Mouse (Mus musculus) MEL (cell line): ENCODE data around the gene Rac1. TPM values are rescaled to one million over a fixed set of nuclear protein-coding genes. Genes with fewer than 3 reads are reported as not detected.

Source experiments
- DNase-seq: peaks from one replicate; pipeline ENCODE4 v3.0.0; 2011; ENCODE audit warnings: low read depth, low spot score
- H3K27ac ChIP-seq: 2 replicates; pipeline ENCODE4 v1.5.1; 2012; ENCODE audit warnings: low read depth, mild to moderate bottlenecking, control low read depth, low read length, moderate library complexity; ENCODE audit not compliant: control insufficient read depth
- H3K27me3 ChIP-seq, 2 experiments: fragments of 150-350 bp in 1 of 2; sonication (generic) in 1 of 2; 2 replicates each; pipeline ENCODE4 v1.6.1; 2012; ENCODE audit warnings: low read length in 2 of 2, mild to moderate bottlenecking in 2 of 2, improper control_type of control experiment in 1 of 2, moderate library complexity in 1 of 2; ENCODE audit not compliant: insufficient read depth in 2 of 2, control insufficient read depth in 1 of 2
- H3K36me3 ChIP-seq, 2 experiments: 2 replicates each; pipeline ENCODE4 v1.6.1; 2012 to 2014; ENCODE audit warnings: low read length in 2 of 2, improper control_type of control experiment in 1 of 2, inconsistent platforms in 1 of 2, mild to moderate bottlenecking in 1 of 2; ENCODE audit not compliant: insufficient read depth in 2 of 2, control insufficient read depth in 1 of 2
- H3K4me1 ChIP-seq, 2 experiments: fragments of 150-350 bp in 1 of 2; sonication (generic) in 1 of 2; 2 replicates each; pipeline ENCODE4 v1.6.1; 2012; ENCODE audit warnings: low read length in 2 of 2, improper control_type of control experiment in 1 of 2, mild to moderate bottlenecking in 1 of 2; ENCODE audit not compliant: insufficient read depth in 2 of 2, control insufficient read depth in 1 of 2
- H3K4me3 ChIP-seq, 2 experiments: fragments of 150-350 bp in 1 of 2; sonication (generic) in 1 of 2; 2 replicates each; pipeline ENCODE4 v1.5.1; 2012; ENCODE audit warnings: low read depth in 2 of 2, low read length in 2 of 2, mild to moderate bottlenecking in 2 of 2, moderate library complexity in 2 of 2, control low read depth in 1 of 2, improper control_type of control experiment in 1 of 2; ENCODE audit not compliant: control insufficient read depth in 1 of 2, insufficient read depth in 1 of 2
- H3K79me2 ChIP-seq: 2 replicates; pipeline ENCODE4 v1.6.1; 2012; ENCODE audit warnings: mild to moderate bottlenecking, low read length, moderate library complexity; ENCODE audit not compliant: control insufficient read depth, poor library complexity, insufficient read depth
- H3K9ac ChIP-seq: 2 replicates; pipeline ENCODE4 v1.6.1; 2012; ENCODE audit warnings: low read depth, mild to moderate bottlenecking, control low read depth, low read length, moderate library complexity; ENCODE audit not compliant: control insufficient read depth, poor library complexity, severe bottlenecking
- H3K9me3 ChIP-seq: fragments of 150-350 bp; sonication (generic); replicated peaks from 2 replicates; pipeline ENCODE4 v1.6.1; 2012; ENCODE audit warnings: mild to moderate bottlenecking, low read length, improper control_type of control experiment, moderate library complexity; ENCODE audit not compliant: insufficient read depth
- BHLHE40 ChIP-seq: IDR thresholded peaks from 2 replicates; pipeline ENCODE4 v1.6.1; 2012; ENCODE audit warnings: low read depth, mild to moderate bottlenecking, inconsistent platforms, low read length, improper control_type of control experiment, borderline replicate concordance
- CHD1 ChIP-seq: IDR thresholded peaks from 2 replicates; pipeline ENCODE4 v1.6.1; 2012; ENCODE audit warnings: low read depth, mild to moderate bottlenecking, inconsistent platforms, low read length, improper control_type of control experiment
- CTCF ChIP-seq, 3 experiments: IDR thresholded peaks in 2 of 3; conservative IDR thresholded peaks in 1 of 3; 2 replicates each; pipeline ENCODE4 v1.5.1; 2011 to 2012; ENCODE audit warnings: low read length in 3 of 3, low read depth in 2 of 3, mild to moderate bottlenecking in 2 of 3, improper control_type of control experiment in 1 of 3, inconsistent platforms in 1 of 3, mixed read lengths in 1 of 3, moderate library complexity in 1 of 3; ENCODE audit not compliant: control insufficient read depth in 1 of 3, insufficient read depth in 1 of 3, poor library complexity in 1 of 3, severe bottlenecking in 1 of 3
- ELF1 ChIP-seq: IDR thresholded peaks from 2 replicates; pipeline ENCODE4 v1.6.1; 2014; ENCODE audit warnings: low read depth, mild to moderate bottlenecking, inconsistent platforms, low read length, improper control_type of control experiment, moderate library complexity
- EP300 ChIP-seq, 2 experiments: IDR thresholded peaks; 2 replicates each; pipeline ENCODE4 v1.6.1; 2011; ENCODE audit warnings: improper control_type of control experiment in 2 of 2, low read length in 2 of 2, low read depth in 1 of 2, mild to moderate bottlenecking in 1 of 2
- GABPA ChIP-seq: IDR thresholded peaks from 2 replicates; pipeline ENCODE4 v1.6.1; 2012; ENCODE audit warnings: low read depth, mild to moderate bottlenecking, inconsistent platforms, low read length, improper control_type of control experiment, moderate library complexity
- MAFK ChIP-seq: IDR thresholded peaks from 2 replicates; pipeline ENCODE4 v1.6.1; 2011; ENCODE audit warnings: low read depth, mild to moderate bottlenecking, low read length, improper control_type of control experiment, borderline replicate concordance
- MAX ChIP-seq: IDR thresholded peaks from 2 replicates; pipeline ENCODE4 v1.6.1; 2011; ENCODE audit warnings: low read length, improper control_type of control experiment
- MEF2A ChIP-seq: IDR thresholded peaks from 2 replicates; pipeline ENCODE4 v1.6.1; 2014; ENCODE audit warnings: low read depth, mild to moderate bottlenecking, inconsistent platforms, low read length, improper control_type of control experiment; ENCODE audit not compliant: poor library complexity, insufficient replicate concordance, severe bottlenecking; ENCODE audit errors: extremely low read depth
- MXI1 ChIP-seq: IDR thresholded peaks from 2 replicates; pipeline ENCODE4 v1.6.1; 2011; ENCODE audit warnings: mild to moderate bottlenecking, low read depth, low read length, improper control_type of control experiment
- MYB ChIP-seq: IDR thresholded peaks from 2 replicates; pipeline ENCODE4 v1.6.1; 2011; ENCODE audit warnings: mild to moderate bottlenecking, low read depth, low read length, improper control_type of control experiment
- NELFE ChIP-seq: IDR thresholded peaks from 2 replicates; pipeline ENCODE4 v1.6.1; 2011; ENCODE audit warnings: low read depth, low read length, improper control_type of control experiment
- POLR2A ChIP-seq, 2 experiments: IDR thresholded peaks; 2 replicates each; pipeline ENCODE4 v1.6.1; 2011 to 2012; ENCODE audit warnings: low read length in 2 of 2, mild to moderate bottlenecking in 2 of 2, control low read depth in 1 of 2, improper control_type of control experiment in 1 of 2, low read depth in 1 of 2, moderate library complexity in 1 of 2; ENCODE audit not compliant: control insufficient read depth in 1 of 2, insufficient read depth in 1 of 2, poor library complexity in 1 of 2
- POLR2AphosphoS2 ChIP-seq: IDR thresholded peaks from 2 replicates; pipeline ENCODE4 v1.6.1; 2011; ENCODE audit warnings: low read length, improper control_type of control experiment
- POLR2AphosphoS5 ChIP-seq: IDR thresholded peaks from 2 replicates; pipeline ENCODE4 v1.6.1; 2012; ENCODE audit warnings: low read depth, borderline replicate concordance, mild to moderate bottlenecking, inconsistent platforms, low read length, moderate library complexity, mixed read lengths
- RAD21 ChIP-seq: IDR thresholded peaks from 2 replicates; pipeline ENCODE4 v1.6.1; 2011; ENCODE audit warnings: mild to moderate bottlenecking, low read depth, low read length, improper control_type of control experiment
- RCOR1 ChIP-seq: IDR thresholded peaks from 2 replicates; pipeline ENCODE4 v1.6.1; 2012; ENCODE audit warnings: low read depth, mild to moderate bottlenecking, inconsistent platforms, low read length, improper control_type of control experiment
- SMC3 ChIP-seq: IDR thresholded peaks from 2 replicates; pipeline ENCODE4 v1.6.1; 2011; ENCODE audit warnings: low read depth, low read length, improper control_type of control experiment
- TAL1 ChIP-seq: IDR thresholded peaks from 2 replicates; pipeline ENCODE4 v1.6.1; 2012; ENCODE audit warnings: mild to moderate bottlenecking, inconsistent platforms, low read length, moderate library complexity, mixed read lengths
- TCF12 ChIP-seq: IDR thresholded peaks from 2 replicates; pipeline ENCODE4 v1.6.1; 2014; ENCODE audit warnings: low read depth, mild to moderate bottlenecking, inconsistent platforms, low read length, improper control_type of control experiment, moderate library complexity
- ZNF384 ChIP-seq: IDR thresholded peaks from 2 replicates; pipeline ENCODE4 v1.6.1; 2012; ENCODE audit warnings: low read depth, mild to moderate bottlenecking, inconsistent platforms, low read length, improper control_type of control experiment
- polyA plus RNA-seq, 2 experiments: library from polyadenylated mRNA; stranded (reverse) in 1 of 2; unstranded in 1 of 2; fragments of >175 nt in 1 of 2; fragments of >200 nt in 1 of 2; gene quantifications; 2 replicates each; pipeline versions ENCODE4 v1.2.1 to v1.2.4; 2012; ENCODE audit warnings: low replicate concordance in 2 of 2, low read depth in 1 of 2; ENCODE audit not compliant: insufficient read length in 2 of 2, insufficient read depth in 1 of 2, missing spikeins in 1 of 2
- total RNA-seq: library from RNA; depleted of rRNA; stranded (reverse); fragments of 300-350 nt; gene quantifications from 2 replicates; pipeline ENCODE4 v1.2.3, GENCODE M21; 2012

The Rac1 gene
- total and polyA plus RNA-seq, 3 experiments: 105 to 251 (median 134) TPM

DNA sequence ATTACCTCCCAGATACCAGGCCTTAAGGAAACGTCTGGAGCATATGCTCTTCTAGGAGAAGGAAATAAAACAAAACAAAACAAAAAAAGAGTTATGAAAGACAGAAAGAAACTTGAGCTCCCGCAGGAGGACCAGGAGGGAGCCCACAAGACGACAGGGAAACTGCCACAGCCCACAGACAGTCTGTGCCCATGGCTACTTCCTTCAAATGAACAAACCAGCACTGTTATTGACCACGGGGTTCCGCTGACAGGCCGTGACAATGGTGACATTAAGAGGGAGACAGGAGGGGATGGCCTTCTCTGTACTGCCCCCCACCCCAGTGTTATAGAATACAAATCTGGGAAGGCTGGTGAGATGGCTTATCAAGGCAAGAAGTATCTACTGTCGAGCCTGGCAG, 2.9 kb upstream of the Rac1 start:
- Histone ChIP-seq H3K9ac (no peak overlapping the region), H3K36me3 (peaks cover 2 to 9% of the 10 kb centered on the region in 2 experiments; a peak in 3 of 4 replicates), H3K27me3 (no peaks in the 10 kb centered on the region), H3K4me3 (no peak overlapping the region), H3K27ac (no peak overlapping the region), H3K79me2 (peaks cover 24% of the 10 kb centered on the region), H3K4me1 (peaks cover 9 to 12% of the 10 kb centered on the region in 2 experiments; a peak in 3 of 4 replicates), H3K9me3 (no peaks in the 10 kb centered on the region)
- no peak for TF ChIP-seq SMC3
- no peak for TF ChIP-seq ELF1
- TF ChIP-seq RAD21: no peak
- no peak for TF ChIP-seq MAX
- no peak for TF ChIP-seq MYB
- TF ChIP-seq BHLHE40: no peak
- no peak for TF ChIP-seq MAFK
- TF ChIP-seq GABPA: no peak
- TF ChIP-seq CTCF (IDR thresholded peaks at IDR 0.05 in 2 of 3, conservative IDR thresholded peaks at IDR 0.05 in 1 of 3; ENCODE audit: control insufficient read depth in 1 of 3, insufficient read depth in 1 of 3, low read depth in 2 of 3, low read length in 3 of 3, poor library complexity in 1 of 3, severe bottlenecking in 1 of 3): no peak
- no peak for TF ChIP-seq MXI1
- no peak for TF ChIP-seq EP300 (IDR thresholded peaks at IDR 0.05; ENCODE audit: low read depth in 1 of 2, low read length in 2 of 2)
- no peak for TF ChIP-seq POLR2AphosphoS5
- TF ChIP-seq NELFE: no peak
- DNase-seq: no peak

DNA sequence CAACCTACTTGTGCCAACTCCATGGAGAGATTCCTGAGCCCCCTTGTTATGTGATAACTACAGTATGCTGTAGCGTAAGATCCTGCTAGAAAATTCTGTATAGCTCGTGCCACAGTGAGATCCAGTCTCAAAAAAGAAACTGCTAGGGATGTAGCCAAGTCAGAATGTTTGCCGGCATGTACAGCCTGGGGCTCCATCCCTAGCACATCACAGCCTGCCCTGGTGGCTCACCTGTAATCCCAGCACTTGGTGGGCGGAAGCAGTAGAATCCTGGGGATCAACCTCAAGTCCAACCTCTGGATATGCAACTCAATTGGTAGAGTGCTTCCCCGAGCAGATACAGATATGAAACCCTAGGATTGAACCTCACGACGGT, 460 bp upstream of the Rac1 start:
- H3K4me3 ChIP-seq: peak overlapping the region; percentile 83 to 97
- H3K4me1 ChIP-seq: peaks cover 9 to 18% of the 10 kb centered on the region in 2 experiments; a peak in 3 of 4 replicates
- H3K36me3 ChIP-seq: peaks cover 2 to 14% of the 10 kb centered on the region in 2 experiments; a peak in 3 of 4 replicates
- H3K79me2 ChIP-seq: peaks cover 47% of the 10 kb centered on the region
- H3K27ac ChIP-seq: peak overlapping the region; percentile 73
- TF ChIP-seq EP300 (IDR thresholded peaks at IDR 0.05; ENCODE audit: low read depth in 1 of 2, low read length in 2 of 2) (no peak; a peak in 1 of 4 replicates), CHD1 (0 out of 2 replicates have a peak, but pooled peaks have one; percentile 9)
- no peaks in the 10 kb centered on the region for H3K9me3 ChIP-seq
- no peak for DNase-seq
- no peaks in the 10 kb centered on the region for H3K27me3 ChIP-seq
- peak overlapping the region; percentile 88 for H3K9ac ChIP-seq

DNA sequence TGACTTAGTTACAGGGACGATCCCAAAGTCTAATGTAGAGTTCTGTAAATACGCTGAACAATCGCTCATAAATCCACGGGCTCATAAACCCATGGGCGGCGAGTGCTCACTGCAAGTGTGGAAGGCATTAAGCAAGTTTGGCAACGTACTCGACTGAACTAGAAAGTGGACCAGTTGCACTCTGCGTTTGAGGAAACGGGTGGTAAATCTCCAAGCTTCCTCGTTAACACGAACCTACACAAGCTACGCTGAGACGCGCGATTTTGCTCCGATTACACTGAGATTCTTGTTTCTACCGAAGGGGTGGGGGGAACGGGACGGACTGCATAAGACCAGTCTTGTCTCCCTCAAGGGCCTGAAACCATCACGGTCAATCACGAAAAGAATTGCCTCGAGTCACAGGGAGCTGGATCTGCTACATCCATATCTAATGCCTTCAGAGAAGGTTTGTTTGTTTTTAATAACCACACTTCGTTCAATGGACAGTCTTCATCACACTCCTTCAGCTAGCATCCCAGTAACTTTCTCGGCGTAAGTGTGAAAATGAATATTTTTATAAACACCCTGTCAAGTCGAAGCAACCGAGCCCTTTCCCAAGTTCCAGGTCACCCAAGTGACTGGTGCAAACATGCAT, 1.0 kb downstream of the Rac1 start:
- Histone ChIP-seq H3K36me3 (peaks cover 2 to 14% of the 10 kb centered on the region in 2 experiments; a peak in 3 of 4 replicates), H3K79me2 (peaks cover 60% of the 10 kb centered on the region)

More for the DNA sequence above, 1.0 kb downstream of the Rac1 start:
- Histone ChIP-seq H3K9me3 (no peaks in the 10 kb centered on the region), H3K9ac (peak overlapping the region; percentile 88), H3K4me1 (peaks cover 9 to 18% of the 10 kb centered on the region in 2 experiments; a peak in 3 of 4 replicates), H3K27me3 (no peaks in the 10 kb centered on the region), H3K27ac (peak overlapping the region; percentile 28), H3K4me3 (peak overlapping the region; percentile 83 to 97)
- peak; percentile 83 for DNase-seq
- TF ChIP-seq TCF12: no peak
- TF ChIP-seq MAX: no peak
- TF ChIP-seq MXI1: no peak
- no peak for TF ChIP-seq MEF2A
- TF ChIP-seq ZNF384: no peak
- TF ChIP-seq RCOR1: peak; percentile 53; the same call in 1 of the 2 replicates
- TF ChIP-seq POLR2A (IDR thresholded peaks at IDR 0.05; ENCODE audit: control insufficient read depth in 1 of 2, insufficient read depth in 1 of 2, low read depth in 1 of 2, low read length in 2 of 2, poor library complexity in 1 of 2): peak in 1 of 2 experiments; percentile 33; a peak in 1 of 4 replicates
- no peak for TF ChIP-seq POLR2AphosphoS2
- no peak for TF ChIP-seq RAD21
- TF ChIP-seq TAL1: no peak
- TF ChIP-seq MAFK: no peak
